Mouse (Mus musculus) adipose tissue, adult 10 weeks (tissue): ENCODE data around the gene Smim13. TPM values are rescaled to one million over a fixed set of nuclear protein-coding genes. Genes with fewer than 3 reads are reported as not detected.

Experiments used
- polyA plus RNA-seq: library from polyadenylated mRNA; stranded (reverse); fragments of 350-450 nt; fragmentation: Illumina TruSeq; extraction: RNeasy Lipid Tissue Mini Kit (QIAGEN cat#74804); gene quantifications from one replicate; pipeline ENCODE4 v1.2.3, GENCODE M21; 2014; ENCODE audit warnings: low read depth, low replicate concordance

Smim13 gene
- 7.3 TPM for polyA plus RNA-seq

GRCm38 (mm10) chr13:41249538-41250317, at the start of gene Smim13:
Smim13 (plus strand) TSS chr13:41249844.

GRCm38 (mm10) chr13:41220304-41220834, 29.3 kb upstream of the Smim13 start, which contains the start of gene Elovl2:
Elovl2 (minus strand) TSS chr13:41220405.

GRCm38 (mm10) chr13:41273927-41274650, 24.4 kb downstream of the Smim13 start, which contains the start of gene Gm17364:
Gm17364 (minus strand) TSS chr13:41273977.

Other genes with a start within 250 kb of the Smim13 start
- gene Pak1ip1, start 248.8 kb upstream of the Smim13 start, polyA plus RNA-seq = 49.3 TPM
- gene Tmem14c, start 233.6 kb upstream of the Smim13 start, polyA plus RNA-seq = 137 TPM
- 2.4 TPM for gene Mak, start 170.1 kb upstream of the Smim13 start, polyA plus RNA-seq
- gene Gcm2, start 138.8 kb upstream of the Smim13 start, polyA plus RNA-seq = not detected
- gene Sycp2l, start 135.5 kb upstream of the Smim13 start, polyA plus RNA-seq = not detected
- gene Elovl2, start 29.4 kb upstream of the Smim13 start, polyA plus RNA-seq = 26.1 TPM
- gene Gm17364, start 24.1 kb downstream of the Smim13 start, polyA plus RNA-seq = not detected
- gene Nedd9, start 237.5 kb downstream of the Smim13 start, polyA plus RNA-seq = 27.6 TPM